Mouse (Mus musculus) mouse embryonic stem cell (cell line): Measurements from ENCODE around the gene Adam19.
"Not testable (repeated sequence)": the region's sequence is repeated elsewhere in the genome, so short reads cannot be mapped to it uniquely, and the experiment has no call there.

Experiments used
- in situ Hi-C, 2 experiments: fragments of 300-500 bp; cut with MboI; formaldehyde crosslinking; loops; 1 replicate in 1 of 2; 3 replicates in 1 of 2; pipeline ENCODE4 v1.14.3; 2019 to 2020; ENCODE audit warnings: low sequenced_read_pairs in 2 of 2, low pct_unique_long_range_greater_than_20kb in 1 of 2, mixed read lengths in 1 of 2; ENCODE audit not compliant: unreplicated experiment in 1 of 2

Adam19 gene

GRCm38 (mm10) chr11:46047264-46047663 is 8.5 kb upstream of the Adam19 start:
- in situ Hi-C loops, result loop anchor here in 1 of 2 experiments (25.0 kb wide), 1 partner anchor 165 kb away; no protein-coding TSS in a partner anchor

- in situ Hi-C loops, result not testable (repeated sequence)
Observed at GRCm38 (mm10) chr11:46052105-46052659, 3.6 kb upstream of the Adam19 start, which contains the start of gene Gm12166. Gene Gm12166, minus strand, starts transcription at chr11:46052321.

- in situ Hi-C loops, result not testable (repeated sequence)
Observed at GRCm38 (mm10) chr11:46053457-46053856, 2.3 kb upstream of the Adam19 start.

- in situ Hi-C loops, result no loop called here
Observed at GRCm38 (mm10) chr11:46054311-46054710, 1.5 kb upstream of the Adam19 start.

GRCm38 (mm10) chr11:46054911-46055895 is 589 bp upstream of the Adam19 start:
- in situ Hi-C loops, result no loop called here

- in situ Hi-C loops, result no loop called here
Observed at GRCm38 (mm10) chr11:46056770-46057411, 1.1 kb downstream of the Adam19 start.

- in situ Hi-C loops, result no loop called here
Observed at GRCm38 (mm10) chr11:46058011-46058410, 2.2 kb downstream of the Adam19 start.

- in situ Hi-C loops, result no loop called here
Observed at GRCm38 (mm10) chr11:46058916-46059315, 3.1 kb downstream of the Adam19 start.

GRCm38 (mm10) chr11:46059887-46060650 is 4.3 kb downstream of the Adam19 start:
- in situ Hi-C loops, result loop anchor here (5.0 kb wide), 2 partner anchors 57 to 62 kb away; no protein-coding TSS in a partner anchor

GRCm38 (mm10) chr11:46060651-46061020 is 4.8 kb downstream of the Adam19 start:
- in situ Hi-C loops, result loop anchor here (5.0 kb wide), 2 partner anchors 57 to 62 kb away; no protein-coding TSS in a partner anchor

- in situ Hi-C loops, result loop anchor here (5.0 kb wide), 2 partner anchors 55 to 60 kb away; no protein-coding TSS in a partner anchor
Observed at GRCm38 (mm10) chr11:46061776-46062445, 6.1 kb downstream of the Adam19 start.

GRCm38 (mm10) chr11:46062569-46062968 is 6.8 kb downstream of the Adam19 start:
- in situ Hi-C loops, result loop anchor here (5.0 kb wide), 2 partner anchors 55 to 60 kb away; no protein-coding TSS in a partner anchor

- in situ Hi-C loops, result loop anchor here (5.0 kb wide), 2 partner anchors 54 to 59 kb away; no protein-coding TSS in a partner anchor
Observed at GRCm38 (mm10) chr11:46062993-46063731, 7.4 kb downstream of the Adam19 start.

- in situ Hi-C loops, result loop anchor here (5.0 kb wide), 2 partner anchors 53 to 58 kb away; no protein-coding TSS in a partner anchor
Observed at GRCm38 (mm10) chr11:46064767-46065166, 9.0 kb downstream of the Adam19 start.

GRCm38 (mm10) chr11:46065201-46066011 is 9.6 kb downstream of the Adam19 start:
- in situ Hi-C loops, result no loop called here

GRCm38 (mm10) chr11:46067371-46068060 is 11.7 kb downstream of the Adam19 start:
- in situ Hi-C loops, result no loop called here
